Mouse (Mus musculus): ENCODE results near the gene Pml. TPM values are rescaled to one million over a fixed set of nuclear protein-coding genes. Genes with fewer than 3 reads are reported as not detected.

The Pml gene
- polyA plus RNA-seq, 1 experiment from 2014 or later = 13.8 TPM

DNA sequence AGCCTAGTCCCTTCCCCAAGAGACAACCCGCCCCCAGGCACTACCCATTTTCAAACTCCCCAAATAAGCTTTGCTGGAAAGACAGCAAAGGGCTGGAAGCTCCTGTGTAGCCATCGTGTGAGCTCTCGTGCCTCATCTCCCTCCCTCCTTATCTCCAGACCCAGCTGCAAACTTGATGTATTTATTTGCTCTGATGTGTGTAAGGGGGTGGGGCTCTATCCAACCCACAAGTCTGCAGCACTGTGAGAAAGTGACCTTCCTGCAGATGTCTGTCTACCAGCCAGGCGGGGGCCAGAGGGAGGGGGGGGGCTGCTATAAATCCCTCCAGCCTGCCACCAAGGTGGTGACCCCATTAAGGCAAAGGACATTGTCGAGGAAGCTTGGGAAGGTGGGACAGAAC, 35.7 kb downstream of the Pml start:
- Histone ChIP-seq H3K36me3 (ENCODE audit: control insufficient read depth, insufficient read depth) (no peaks in the 10 kb centered on the region), H3K4me2 (ENCODE audit: low read depth, low read length) (no peak overlapping the region), H3K9ac (ENCODE audit: low read length) (no peak overlapping the region), H3K9me3 (replicated peaks; ENCODE audit: control insufficient read depth, low read length) (no peaks in the 10 kb centered on the region), H3K4me1 (ENCODE audit: control insufficient read depth, insufficient read depth, low read length) (peaks cover 13% of the 10 kb centered on the region), H3K27me3 (ENCODE audit: control insufficient read depth, insufficient read depth, low read length) (no peaks in the 10 kb centered on the region), H3K4me3 (ENCODE audit: low read length) (no peak overlapping the region), H3K27ac (ENCODE audit: low read length) (peak overlapping the region; percentile 6; the same call in 1 of the 2 replicates)
- WGBS = 14% methylated on average over 5 of the region's 5 CpGs
- ATAC-seq (replicated peaks; ENCODE audit: extremely low read depth, insufficient read depth, low FRiP score) = peak; percentile 47; the same call in 1 of the 2 replicates

DNA sequence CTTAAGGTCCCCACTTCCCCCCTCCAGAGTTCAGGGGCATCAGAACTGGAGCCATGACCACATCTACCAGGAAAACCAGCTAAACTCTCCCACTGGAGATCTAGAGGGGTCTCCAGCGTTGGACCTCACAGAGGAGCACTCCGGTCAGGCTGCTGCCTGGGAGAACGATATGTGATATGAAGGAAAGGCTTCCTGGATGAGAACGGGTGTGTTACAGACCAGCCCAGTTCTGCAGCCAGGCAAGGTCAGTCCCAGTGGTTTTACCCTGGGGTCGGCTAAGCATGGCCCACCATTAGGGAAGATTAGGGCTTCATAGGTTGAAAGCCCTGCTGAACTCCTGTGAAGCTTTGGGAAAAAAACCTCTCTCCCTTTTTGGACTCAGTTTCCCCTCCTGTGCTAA, 36.2 kb downstream of the Pml start:
- Histone ChIP-seq H3K9ac (ENCODE audit: low read length) (no peak overlapping the region), H3K4me3 (ENCODE audit: low read length) (no peak overlapping the region), H3K27me3 (ENCODE audit: control insufficient read depth, insufficient read depth, low read length) (no peaks in the 10 kb centered on the region), H3K36me3 (ENCODE audit: control insufficient read depth, insufficient read depth) (no peaks in the 10 kb centered on the region), H3K9me3 (replicated peaks; ENCODE audit: control insufficient read depth, low read length) (no peaks in the 10 kb centered on the region), H3K27ac (ENCODE audit: low read length) (no peak overlapping the region), H3K4me2 (ENCODE audit: low read depth, low read length) (no peak overlapping the region), H3K4me1 (ENCODE audit: control insufficient read depth, insufficient read depth, low read length) (peaks cover 13% of the 10 kb centered on the region)
- ATAC-seq (replicated peaks; ENCODE audit: extremely low read depth, insufficient read depth, low FRiP score) = no peak
- 50% methylated on average over 5 of the region's 5 CpGs for WGBS

DNA sequence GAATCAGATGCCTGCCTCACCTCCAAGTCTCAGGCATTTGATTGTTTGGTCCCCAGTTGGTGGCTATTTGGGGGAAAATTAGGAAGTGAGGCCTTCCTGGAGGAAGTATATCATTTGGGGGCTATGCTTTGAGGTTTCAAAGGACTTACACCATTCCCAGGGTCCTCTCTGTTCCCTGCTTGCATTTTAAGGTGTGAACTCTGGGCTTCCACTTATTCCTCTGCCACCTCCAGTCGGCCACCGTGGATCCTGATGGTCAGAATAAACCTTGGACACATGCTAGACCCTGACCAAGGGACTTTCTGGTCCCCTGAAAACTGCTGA, 39.3 kb downstream of the Pml start:
- H3K4me2 ChIP-seq (ENCODE audit: low read depth, low read length) = no peak overlapping the region
- H3K9ac ChIP-seq (ENCODE audit: low read length) = no peak overlapping the region
- H3K4me1 ChIP-seq (ENCODE audit: control insufficient read depth, insufficient read depth, low read length) = peaks cover 13% of the 10 kb centered on the region
- H3K36me3 ChIP-seq (ENCODE audit: control insufficient read depth, insufficient read depth) = no peaks in the 10 kb centered on the region
- H3K27me3 ChIP-seq (ENCODE audit: control insufficient read depth, insufficient read depth, low read length) = peaks cover 3% of the 10 kb centered on the region; the same call in 1 of the 2 replicates
- no peak for ATAC-seq (replicated peaks; ENCODE audit: extremely low read depth, insufficient read depth, low FRiP score)
- WGBS = 48% methylated on average over 2 of the region's 2 CpGs
- H3K27ac ChIP-seq (ENCODE audit: low read length) = no peak overlapping the region
- H3K9me3 ChIP-seq (replicated peaks; ENCODE audit: control insufficient read depth, low read length) = no peaks in the 10 kb centered on the region
- no peak overlapping the region for H3K4me3 ChIP-seq (ENCODE audit: low read length)

DNA sequence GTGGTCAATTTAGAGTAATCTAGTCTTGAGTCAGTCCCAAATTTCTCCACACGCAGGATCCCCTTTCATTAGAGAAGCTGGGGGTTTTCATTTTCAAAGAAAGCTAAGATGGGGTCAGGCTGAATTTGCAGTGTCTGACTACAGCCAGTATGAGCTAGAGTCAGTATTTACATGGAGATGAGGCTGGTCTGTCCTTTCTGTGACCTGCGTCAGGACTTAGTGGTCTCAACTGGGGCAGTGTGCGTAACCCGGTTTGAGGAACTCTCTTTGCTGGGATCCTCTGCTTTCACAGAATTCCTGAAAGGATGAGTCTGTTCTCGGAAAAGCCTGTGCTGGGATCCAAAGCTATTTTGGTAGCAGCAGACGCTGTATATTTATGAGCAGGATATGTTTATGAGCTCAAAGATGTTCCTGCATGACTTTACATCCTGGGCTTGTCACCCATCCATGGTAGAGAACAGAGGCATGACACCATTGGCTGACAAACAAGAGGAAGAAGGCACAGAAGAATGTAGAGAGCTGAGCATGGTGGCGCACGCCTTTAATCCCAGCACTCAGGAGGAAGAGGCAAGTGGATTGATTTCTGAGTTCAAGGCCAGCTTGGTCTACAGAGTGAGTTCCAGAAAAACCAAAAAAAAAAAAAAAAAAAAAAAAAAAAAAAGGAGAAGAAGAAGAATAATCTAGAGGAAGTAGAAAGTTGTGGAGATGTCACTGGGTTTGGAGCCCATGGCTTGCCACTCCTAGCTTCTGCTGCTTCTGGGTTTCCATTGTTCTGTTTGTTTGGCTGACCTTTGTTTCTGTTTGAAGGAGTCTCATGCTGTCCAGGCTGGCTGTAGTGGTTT, 39.9 kb downstream of the Pml start:
- no peak for ATAC-seq (replicated peaks; ENCODE audit: extremely low read depth, insufficient read depth, low FRiP score)
- Histone ChIP-seq H3K4me1 (ENCODE audit: control insufficient read depth, insufficient read depth, low read length) (peaks cover 13% of the 10 kb centered on the region), H3K27me3 (ENCODE audit: control insufficient read depth, insufficient read depth, low read length) (peaks cover 3% of the 10 kb centered on the region; the same call in 1 of the 2 replicates), H3K9me3 (replicated peaks; ENCODE audit: control insufficient read depth, low read length) (no peaks in the 10 kb centered on the region), H3K9ac (ENCODE audit: low read length) (no peak overlapping the region), H3K4me3 (ENCODE audit: low read length) (no peak overlapping the region), H3K27ac (ENCODE audit: low read length) (no peak overlapping the region), H3K4me2 (ENCODE audit: low read depth, low read length) (no peak overlapping the region), H3K36me3 (ENCODE audit: control insufficient read depth, insufficient read depth) (no peaks in the 10 kb centered on the region)
- WGBS = 77% methylated on average over 8 of the region's 8 CpGs

DNA sequence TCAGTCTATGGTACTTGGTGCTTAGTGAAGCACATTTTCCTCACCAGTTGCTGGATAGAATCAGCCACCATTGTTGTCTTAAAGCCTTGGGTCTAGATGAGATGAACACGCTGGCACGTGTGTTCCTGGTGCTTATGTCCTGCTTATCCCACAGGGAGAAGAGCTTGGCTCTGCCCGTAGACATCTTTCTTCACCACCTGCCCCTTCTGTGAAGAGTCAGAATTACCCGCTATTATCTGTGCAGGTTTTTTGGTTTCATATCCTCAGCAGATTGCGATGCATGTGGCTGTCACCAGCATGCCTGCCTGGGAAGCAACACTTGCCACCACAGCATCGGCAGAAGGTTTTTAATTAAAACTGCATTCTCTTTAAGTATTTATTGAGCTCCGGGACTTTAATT, 43.6 kb downstream of the Pml start:
- no peak overlapping the region for H3K4me3 ChIP-seq (ENCODE audit: low read length)

DNA sequence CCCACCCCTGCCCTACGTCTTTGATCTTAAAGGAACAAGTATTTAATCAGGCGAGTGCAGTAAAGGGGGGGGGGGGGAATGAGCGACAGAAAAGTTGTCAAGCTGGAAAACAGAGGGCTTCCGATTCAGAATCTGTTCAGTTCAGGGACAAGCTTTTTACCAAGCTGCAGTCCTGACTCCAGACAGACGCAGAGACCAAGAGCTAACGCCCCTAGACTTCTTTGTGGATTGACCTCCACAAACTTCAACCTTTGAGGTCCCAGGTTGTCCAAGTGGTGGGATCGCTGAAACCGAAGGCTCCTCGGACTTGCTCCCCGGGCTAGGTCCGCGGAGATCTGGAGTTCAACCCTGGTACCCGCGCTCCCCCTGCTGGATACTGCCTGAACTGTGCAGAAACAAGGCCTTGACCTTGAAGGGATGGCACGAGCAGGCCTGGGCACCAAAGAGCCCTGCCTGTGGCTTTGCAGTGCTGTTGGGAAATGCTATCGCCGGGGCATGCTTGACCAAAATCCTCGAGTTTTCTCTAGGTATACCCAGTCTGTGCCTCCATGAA, 45.1 kb downstream of the Pml start:
- peak; percentile 86 for ATAC-seq (replicated peaks; ENCODE audit: extremely low read depth, insufficient read depth, low FRiP score)
- Histone ChIP-seq H3K36me3 (ENCODE audit: control insufficient read depth, insufficient read depth) (no peaks in the 10 kb centered on the region), H3K27ac (ENCODE audit: low read length) (no peak overlapping the region), H3K4me2 (ENCODE audit: low read depth, low read length) (peak overlapping the region; percentile 58), H3K4me3 (ENCODE audit: low read length) (peak overlapping the region; percentile 44), H3K9ac (ENCODE audit: low read length) (peak overlapping the region; percentile 43; the same call in 1 of the 2 replicates), H3K27me3 (ENCODE audit: control insufficient read depth, insufficient read depth, low read length) (peaks cover 48% of the 10 kb centered on the region), H3K9me3 (replicated peaks; ENCODE audit: control insufficient read depth, low read length) (no peaks in the 10 kb centered on the region), H3K4me1 (ENCODE audit: control insufficient read depth, insufficient read depth, low read length) (peaks cover 9% of the 10 kb centered on the region; the same call in 1 of the 2 replicates)
- WGBS = 3% methylated on average over 17 of the region's 18 CpGs

More for the DNA sequence above, 43.6 kb downstream of the Pml start:
- Histone ChIP-seq H3K27me3 (ENCODE audit: control insufficient read depth, insufficient read depth, low read length) (peaks cover 33% of the 10 kb centered on the region), H3K9me3 (replicated peaks; ENCODE audit: control insufficient read depth, low read length) (no peaks in the 10 kb centered on the region), H3K4me2 (ENCODE audit: low read depth, low read length) (no peak overlapping the region), H3K4me1 (ENCODE audit: control insufficient read depth, insufficient read depth, low read length) (peaks cover 17% of the 10 kb centered on the region), H3K36me3 (ENCODE audit: control insufficient read depth, insufficient read depth) (no peaks in the 10 kb centered on the region), H3K27ac (ENCODE audit: low read length) (no peak overlapping the region), H3K9ac (ENCODE audit: low read length) (no peak overlapping the region)
- WGBS = 84% methylated on average over 7 of the region's 7 CpGs
- ATAC-seq (replicated peaks; ENCODE audit: extremely low read depth, insufficient read depth, low FRiP score) = no peak

DNA sequence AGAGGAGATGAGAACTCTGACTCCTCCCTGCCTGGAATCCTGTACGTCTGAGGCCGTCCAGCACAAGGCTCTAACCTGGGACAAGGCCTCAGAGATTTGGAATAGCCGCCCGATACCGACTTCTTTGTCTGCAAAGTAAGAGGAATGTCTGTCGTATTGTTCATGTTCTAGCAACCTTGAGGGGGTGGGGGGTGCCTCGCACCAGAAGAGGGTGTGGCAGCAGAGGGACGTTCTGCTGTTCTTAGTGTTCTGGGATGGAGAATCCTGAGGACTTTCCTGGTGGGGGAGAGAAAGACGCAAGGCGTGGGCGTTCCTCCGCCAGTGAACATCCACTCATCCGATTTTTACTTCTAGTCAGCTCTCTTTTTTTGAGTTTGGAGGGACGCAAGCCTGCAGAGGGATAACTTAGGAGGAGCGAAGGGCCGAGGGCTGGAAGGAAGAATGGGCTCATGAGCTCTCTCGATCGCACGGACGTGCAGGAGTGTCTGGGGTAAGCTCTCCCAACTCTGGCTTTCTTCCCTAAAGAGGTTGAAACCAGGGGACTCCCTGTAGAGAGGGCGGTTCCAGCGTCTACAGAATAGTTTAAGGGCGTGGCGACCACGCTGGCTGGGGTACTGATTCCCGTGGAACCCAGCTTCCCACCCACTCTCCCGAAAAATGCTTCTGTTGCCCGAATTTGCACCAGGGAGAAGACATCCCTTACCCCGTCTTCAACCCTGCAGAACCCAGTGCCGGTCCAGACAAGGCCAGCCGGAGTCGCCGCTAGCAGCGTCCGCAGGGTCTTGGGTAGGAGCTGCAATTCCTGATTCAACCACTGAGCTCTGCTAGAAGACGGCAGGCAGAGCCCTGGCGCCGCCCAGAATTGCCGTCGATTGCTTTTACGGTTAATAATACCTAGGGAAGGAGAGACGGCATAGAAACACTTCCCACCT, 45.8 kb downstream of the Pml start, which contains the start of the genes Islr and Islr2:
Gene Islr, minus strand, starts transcription at position 791 of the 932 bp plus-strand sequence.
Gene Islr2, minus strand, starts transcription at position 804 of the 932 bp plus-strand sequence.
- Histone ChIP-seq H3K9me3 (replicated peaks; ENCODE audit: control insufficient read depth, low read length) (no peaks in the 10 kb centered on the region), H3K9ac (ENCODE audit: low read length) (peak within 1 kb of the TSS; percentile 43; the same call in 1 of the 2 replicates), H3K4me3 (ENCODE audit: low read length) (peak within 1 kb of the TSS; percentile 44), H3K4me1 (ENCODE audit: control insufficient read depth, insufficient read depth, low read length) (peaks cover 15% of the 10 kb centered on the region), H3K27ac (ENCODE audit: low read length) (no peak within 1 kb of the TSS), H3K36me3 (ENCODE audit: control insufficient read depth, insufficient read depth) (no peaks in the 10 kb centered on the region), H3K27me3 (ENCODE audit: control insufficient read depth, insufficient read depth, low read length) (peaks cover 55% of the 10 kb centered on the region), H3K4me2 (ENCODE audit: low read depth, low read length) (peak within 1 kb of the TSS; percentile 58)
- WGBS = 3% methylated on average over 42 of the region's 42 CpGs
- peak; percentile 77 for ATAC-seq (replicated peaks; ENCODE audit: extremely low read depth, insufficient read depth, low FRiP score)

DNA sequence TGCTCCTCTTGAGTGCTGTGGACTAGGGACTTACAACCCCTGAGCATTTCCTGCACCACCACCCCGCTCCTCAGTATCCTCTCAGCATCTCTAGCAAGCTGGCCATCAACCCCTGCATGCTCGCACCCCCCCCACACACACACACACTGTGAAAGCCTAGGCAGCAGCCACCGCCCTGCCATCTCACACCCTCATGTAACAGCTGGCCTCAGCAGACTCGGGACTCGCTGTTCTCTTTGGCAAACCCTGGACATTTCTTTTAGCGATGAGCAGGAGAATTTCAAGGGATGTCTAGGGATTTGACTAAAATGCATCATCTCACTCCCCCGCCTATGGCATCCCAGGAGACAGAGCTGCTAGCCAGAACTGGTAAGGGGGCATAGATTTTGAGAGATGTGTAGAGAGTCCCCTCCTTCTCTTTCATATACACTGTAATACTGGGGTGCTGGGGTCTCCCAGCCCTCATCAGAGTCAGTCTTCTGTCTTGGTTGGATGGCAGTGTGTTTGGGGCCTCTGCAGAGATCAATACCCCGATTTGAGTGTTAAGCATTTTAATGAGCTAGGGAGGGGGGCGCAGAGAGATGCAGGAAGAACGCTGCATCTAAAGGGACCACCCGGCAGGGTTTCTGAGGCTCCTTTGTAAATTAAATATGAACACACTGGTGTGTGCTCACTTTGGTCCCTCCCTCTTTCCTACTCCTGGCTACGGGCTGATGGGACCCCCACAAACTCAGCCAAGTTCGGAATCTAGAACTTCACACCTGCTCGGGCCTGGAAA, 46.7 kb downstream of the Pml start:
- no peak for ATAC-seq (replicated peaks; ENCODE audit: extremely low read depth, insufficient read depth, low FRiP score)
- Histone ChIP-seq H3K4me1 (ENCODE audit: control insufficient read depth, insufficient read depth, low read length) (peaks cover 24% of the 10 kb centered on the region), H3K9ac (ENCODE audit: low read length) (no peak overlapping the region), H3K36me3 (ENCODE audit: control insufficient read depth, insufficient read depth) (no peaks in the 10 kb centered on the region), H3K4me3 (ENCODE audit: low read length) (no peak overlapping the region), H3K27ac (ENCODE audit: low read length) (no peak overlapping the region), H3K27me3 (ENCODE audit: control insufficient read depth, insufficient read depth, low read length) (peaks cover 65% of the 10 kb centered on the region), H3K9me3 (replicated peaks; ENCODE audit: control insufficient read depth, low read length) (no peaks in the 10 kb centered on the region), H3K4me2 (ENCODE audit: low read depth, low read length) (no peak overlapping the region)
- WGBS = 7% methylated on average over 14 of the region's 14 CpGs
